Mouse (Mus musculus): ENCODE measurements around the gene Vps35l. TPM values are rescaled to one million over a fixed set of nuclear protein-coding genes. Genes with fewer than 3 reads are reported as not detected.

The Vps35l gene
- polyA plus RNA-seq, 1 experiment = 120 TPM

- Histone ChIP-seq H3K4me3 (ENCODE audit: insufficient read depth, low read length) (no peak overlapping the region), H3K27ac (ENCODE audit: insufficient read depth, low read depth, low read length) (no peak overlapping the region), H3K4me1 (ENCODE audit: control insufficient read depth, insufficient read depth, low read length) (no peaks in the 10 kb centered on the region)
- no peak for TF ChIP-seq POLR2A (IDR thresholded peaks at IDR 0.05; ENCODE audit: borderline replicate concordance, low read depth, low read length)
- TF ChIP-seq CTCF (IDR thresholded peaks at IDR 0.05; ENCODE audit: low read depth, low read length) = no peak
Measured at GRCm38 (mm10) chr7:118756490-118757265, 16.7 kb downstream of the Vps35l start.

- Histone ChIP-seq H3K27ac (ENCODE audit: insufficient read depth, low read depth, low read length) (no peak overlapping the region), H3K4me1 (ENCODE audit: control insufficient read depth, insufficient read depth, low read length) (no peaks in the 10 kb centered on the region), H3K4me3 (ENCODE audit: insufficient read depth, low read length) (no peak overlapping the region)
- TF ChIP-seq POLR2A (IDR thresholded peaks at IDR 0.05; ENCODE audit: borderline replicate concordance, low read depth, low read length) = no peak
- TF ChIP-seq CTCF (IDR thresholded peaks at IDR 0.05; ENCODE audit: low read depth, low read length) = no peak
Measured at GRCm38 (mm10) chr7:118758369-118758768, 18.3 kb downstream of the Vps35l start.

- H3K4me1 ChIP-seq (ENCODE audit: control insufficient read depth, insufficient read depth, low read length) = no peaks in the 10 kb centered on the region
- H3K4me3 ChIP-seq (ENCODE audit: insufficient read depth, low read length) = no peak overlapping the region
- no peak overlapping the region for H3K27ac ChIP-seq (ENCODE audit: insufficient read depth, low read depth, low read length)
- TF ChIP-seq CTCF (IDR thresholded peaks at IDR 0.05; ENCODE audit: low read depth, low read length) (no peak), POLR2A (IDR thresholded peaks at IDR 0.05; ENCODE audit: borderline replicate concordance, low read depth, low read length) (no peak)
Measured at GRCm38 (mm10) chr7:118759372-118759771, 19.3 kb downstream of the Vps35l start.

- Histone ChIP-seq H3K4me3 (ENCODE audit: insufficient read depth, low read length) (no peak overlapping the region), H3K4me1 (ENCODE audit: control insufficient read depth, insufficient read depth, low read length) (no peaks in the 10 kb centered on the region), H3K27ac (ENCODE audit: insufficient read depth, low read depth, low read length) (no peak overlapping the region)
- no peak for TF ChIP-seq CTCF (IDR thresholded peaks at IDR 0.05; ENCODE audit: low read depth, low read length)
- TF ChIP-seq POLR2A (IDR thresholded peaks at IDR 0.05; ENCODE audit: borderline replicate concordance, low read depth, low read length) = no peak
Measured at GRCm38 (mm10) chr7:118763939-118764338, 23.9 kb downstream of the Vps35l start.

GRCm38 (mm10) chr7:118764725-118765124 is 24.7 kb downstream of the Vps35l start:
- no peak overlapping the region for H3K4me3 ChIP-seq (ENCODE audit: insufficient read depth, low read length)
- TF ChIP-seq CTCF (IDR thresholded peaks at IDR 0.05; ENCODE audit: low read depth, low read length) = no peak
- TF ChIP-seq POLR2A (IDR thresholded peaks at IDR 0.05; ENCODE audit: borderline replicate concordance, low read depth, low read length) = no peak
- no peaks in the 10 kb centered on the region for H3K4me1 ChIP-seq (ENCODE audit: control insufficient read depth, insufficient read depth, low read length)
- no peak overlapping the region for H3K27ac ChIP-seq (ENCODE audit: insufficient read depth, low read depth, low read length)

- TF ChIP-seq POLR2A (IDR thresholded peaks at IDR 0.05; ENCODE audit: borderline replicate concordance, low read depth, low read length) = no peak
- no peak for TF ChIP-seq CTCF (IDR thresholded peaks at IDR 0.05; ENCODE audit: low read depth, low read length)
Measured at GRCm38 (mm10) chr7:118765604-118766003, 25.6 kb downstream of the Vps35l start.

GRCm38 (mm10) chr7:118766119-118766833 is 26.2 kb downstream of the Vps35l start:
- Histone ChIP-seq H3K4me3 (ENCODE audit: insufficient read depth, low read length) (no peak overlapping the region), H3K27ac (ENCODE audit: insufficient read depth, low read depth, low read length) (no peak overlapping the region), H3K4me1 (ENCODE audit: control insufficient read depth, insufficient read depth, low read length) (no peaks in the 10 kb centered on the region)
- no peak for TF ChIP-seq POLR2A (IDR thresholded peaks at IDR 0.05; ENCODE audit: borderline replicate concordance, low read depth, low read length)
- TF ChIP-seq CTCF (IDR thresholded peaks at IDR 0.05; ENCODE audit: low read depth, low read length) = peak; percentile 48; the same call in 1 of the 2 replicates

More at GRCm38 (mm10) chr7:118765604-118766003, 25.6 kb downstream of the Vps35l start:
- Histone ChIP-seq H3K27ac (ENCODE audit: insufficient read depth, low read depth, low read length) (no peak overlapping the region), H3K4me3 (ENCODE audit: insufficient read depth, low read length) (no peak overlapping the region), H3K4me1 (ENCODE audit: control insufficient read depth, insufficient read depth, low read length) (no peaks in the 10 kb centered on the region)

GRCm38 (mm10) chr7:118766834-118767224 is 26.8 kb downstream of the Vps35l start:
- Histone ChIP-seq H3K27ac (ENCODE audit: insufficient read depth, low read depth, low read length) (no peak overlapping the region), H3K4me3 (ENCODE audit: insufficient read depth, low read length) (no peak overlapping the region), H3K4me1 (ENCODE audit: control insufficient read depth, insufficient read depth, low read length) (no peaks in the 10 kb centered on the region)
- TF ChIP-seq POLR2A (IDR thresholded peaks at IDR 0.05; ENCODE audit: borderline replicate concordance, low read depth, low read length) (no peak), CTCF (IDR thresholded peaks at IDR 0.05; ENCODE audit: low read depth, low read length) (no peak)

GRCm38 (mm10) chr7:118769208-118769607 is 29.2 kb downstream of the Vps35l start:
- H3K4me1 ChIP-seq (ENCODE audit: control insufficient read depth, insufficient read depth, low read length) = no peaks in the 10 kb centered on the region
- TF ChIP-seq CTCF (IDR thresholded peaks at IDR 0.05; ENCODE audit: low read depth, low read length) = no peak
- H3K27ac ChIP-seq (ENCODE audit: insufficient read depth, low read depth, low read length) = no peak overlapping the region
- no peak overlapping the region for H3K4me3 ChIP-seq (ENCODE audit: insufficient read depth, low read length)

- no peak overlapping the region for H3K27ac ChIP-seq (ENCODE audit: insufficient read depth, low read depth, low read length)
- H3K4me1 ChIP-seq (ENCODE audit: control insufficient read depth, insufficient read depth, low read length) = no peaks in the 10 kb centered on the region
- no peak overlapping the region for H3K4me3 ChIP-seq (ENCODE audit: insufficient read depth, low read length)
- TF ChIP-seq CTCF (IDR thresholded peaks at IDR 0.05; ENCODE audit: low read depth, low read length) = no peak
- no peak for TF ChIP-seq POLR2A (IDR thresholded peaks at IDR 0.05; ENCODE audit: borderline replicate concordance, low read depth, low read length)
Measured at GRCm38 (mm10) chr7:118769655-118770054, 29.6 kb downstream of the Vps35l start.
